Mouse (Mus musculus) heart, embryonic 16.5 days (tissue): ENCODE data around the gene S100a1. TPM values are rescaled to one million over a fixed set of nuclear protein-coding genes. Genes with fewer than 3 reads are reported as not detected.

Source experiments
- ATAC-seq: fragments of 200-750 bp; cut with Nextera tagmentation; replicated peaks from 2 replicates; pipeline ENCODE4 v1.8.0; 2017; ENCODE audit warnings: moderate number of reproducible peaks; ENCODE audit not compliant: insufficient read depth, low FRiP score; ENCODE audit errors: extremely low read depth
- H3K27ac ChIP-seq: fragments of 300-500 bp; sonication (generic); 2 replicates; pipeline ENCODE4 v1.5.1; 2014; ENCODE audit warnings: mild to moderate bottlenecking, low read length, control low read depth, moderate library complexity
- H3K27me3 ChIP-seq: fragments of 300-500 bp; sonication (generic); 2 replicates; pipeline ENCODE4 v1.6.1; 2014; ENCODE audit warnings: low read length, mixed read lengths; ENCODE audit not compliant: control insufficient read depth, insufficient read depth
- H3K36me3 ChIP-seq: fragments of 300-500 bp; sonication (generic); 2 replicates; pipeline ENCODE4 v1.6.1; 2014; ENCODE audit not compliant: control insufficient read depth, insufficient read depth
- H3K4me1 ChIP-seq: fragments of 300-500 bp; sonication (generic); 2 replicates; pipeline ENCODE4 v1.6.1; 2014; ENCODE audit warnings: low read length, mixed read lengths; ENCODE audit not compliant: control insufficient read depth, insufficient read depth
- H3K4me2 ChIP-seq: fragments of 300-500 bp; sonication (generic); 2 replicates; pipeline ENCODE4 v1.6.1; 2014; ENCODE audit warnings: low read depth, mild to moderate bottlenecking, control low read depth, low read length
- H3K4me3 ChIP-seq: fragments of 300-500 bp; sonication (generic); 2 replicates; pipeline ENCODE4 v1.5.1; 2014; ENCODE audit warnings: mild to moderate bottlenecking, control low read depth, low read length
- H3K9ac ChIP-seq: fragments of 300-500 bp; sonication (generic); 2 replicates; pipeline ENCODE4 v1.6.1; 2014; ENCODE audit warnings: low read length, control low read depth
- H3K9me3 ChIP-seq: fragments of 300-500 bp; sonication (generic); replicated peaks from 2 replicates; pipeline ENCODE4 v1.6.1; 2016; ENCODE audit warnings: low read length; ENCODE audit not compliant: control insufficient read depth
- WGBS: fragments of 180-500 bp; shearing (Covaris S2); extraction: QIAGEN DNeasy Blood & Tissue Kit; methylation state at CpG from one replicate; pipeline ENCODE4 v1.1.7; 2014; 5-methylcytosine and 5-hydroxymethylcytosine counted together
- polyA plus RNA-seq: library from polyadenylated mRNA; unstranded; fragments of >200 nt; fragmentation: Nextera tagmentation; extraction: Ambion mirVana; gene quantifications from 2 replicates; pipeline ENCODE4 v1.2.1, GENCODE M21; 2015

Gene S100a1
- polyA plus RNA-seq, 1 experiment from 2014 or later, result 348 TPM

DNA sequence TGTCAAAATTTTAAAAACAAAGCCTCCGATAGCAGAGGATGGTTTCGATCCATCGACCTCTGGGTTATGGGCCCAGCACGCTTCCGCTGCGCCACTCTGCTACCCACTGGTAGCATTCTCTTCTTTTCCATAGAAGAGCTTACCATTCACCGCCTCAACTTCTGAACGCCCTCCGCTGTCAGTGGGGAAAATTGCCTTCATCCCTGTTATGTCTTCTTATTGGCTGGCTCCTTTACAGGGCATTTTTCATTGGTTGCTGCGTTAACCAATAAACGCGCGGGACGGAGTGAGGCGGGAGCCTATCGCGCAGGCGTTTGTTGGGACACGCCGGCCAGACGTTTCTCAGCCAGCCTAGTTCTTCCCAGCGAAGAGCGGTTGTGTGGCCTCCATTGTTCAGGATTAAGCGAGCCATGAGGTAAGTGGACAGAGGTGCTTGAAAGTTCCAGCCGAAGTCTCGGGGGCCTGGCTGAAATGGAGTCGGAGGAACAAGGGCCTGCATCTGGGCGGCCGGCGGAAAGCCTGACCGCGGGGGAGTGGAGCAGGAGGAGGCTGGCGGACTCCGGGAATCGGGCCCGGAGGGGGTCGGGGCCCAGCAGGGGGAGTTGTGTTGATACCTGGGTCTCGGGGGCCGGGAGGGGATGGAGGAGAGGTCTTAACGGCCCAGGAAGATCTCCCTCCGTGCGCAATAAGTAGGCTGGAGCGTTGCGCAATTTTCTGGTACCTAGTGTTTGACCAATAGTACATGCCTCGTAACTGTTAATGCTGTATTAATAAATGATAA lies 38.2 kb downstream of the S100a1 start, which contains the start of gene Ilf2:
Gene Ilf2, plus strand, starts transcription at position 296 of the 781 bp plus-strand sequence.
- WGBS, result under 1% methylated on average over 45 of the region's 45 CpGs
- Histone ChIP-seq H3K9me3 (no peaks in the 10 kb centered on the region), H3K4me2 (peak within 1 kb of the TSS; percentile 66), H3K27ac (peak within 1 kb of the TSS; percentile 93), H3K9ac (peak within 1 kb of the TSS; percentile 91), H3K36me3 (peaks cover 24% of the 10 kb centered on the region), H3K27me3 (no peaks in the 10 kb centered on the region), H3K4me1 (peaks cover 6% of the 10 kb centered on the region), H3K4me3 (peak within 1 kb of the TSS; percentile 76)
- peak; percentile 98 for ATAC-seq

DNA sequence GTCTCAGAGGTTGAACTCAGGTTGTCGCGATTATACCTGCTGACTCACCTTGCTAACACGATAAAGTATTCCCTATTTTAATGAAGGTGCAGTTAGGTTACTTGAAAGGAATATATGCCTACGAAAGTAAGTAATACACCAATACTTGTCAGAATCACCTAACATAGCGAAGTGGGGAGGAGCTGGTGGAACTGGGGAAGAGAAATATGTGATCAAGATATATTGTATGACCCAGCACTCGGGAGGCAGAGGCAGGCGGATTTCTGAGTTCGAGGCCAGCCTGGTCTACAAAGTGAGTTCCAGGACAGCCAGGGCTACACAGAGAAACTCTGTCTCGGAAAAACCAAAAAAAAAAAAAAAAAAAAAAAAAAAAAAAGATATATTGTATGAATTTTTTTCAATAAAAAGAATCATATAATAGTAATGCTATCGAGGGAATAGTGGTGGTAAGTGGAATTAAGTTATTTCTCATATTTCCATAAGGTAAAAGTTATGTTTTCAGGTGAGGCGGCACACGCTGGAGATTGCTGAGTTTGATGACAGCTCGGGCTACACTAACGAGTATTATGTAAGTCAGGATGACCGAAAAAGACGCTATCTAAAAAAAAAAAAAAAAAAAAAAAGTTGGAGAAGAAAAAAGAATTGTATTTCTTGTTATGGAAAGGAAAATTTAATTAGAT lies 38.9 kb downstream of the S100a1 start:
- H3K4me2 ChIP-seq, result peak overlapping the region; percentile 59
- no peak overlapping the region for H3K27ac ChIP-seq
- H3K27me3 ChIP-seq, result no peaks in the 10 kb centered on the region
- no peak for ATAC-seq
- no peaks in the 10 kb centered on the region for H3K9me3 ChIP-seq
- peaks cover 17% of the 10 kb centered on the region for H3K36me3 ChIP-seq
- peaks cover 6% of the 10 kb centered on the region for H3K4me1 ChIP-seq
- H3K9ac ChIP-seq, result no peak overlapping the region
- 39% methylated on average over 15 of the region's 16 CpGs for WGBS
- H3K4me3 ChIP-seq, result peak overlapping the region; percentile 55

DNA sequence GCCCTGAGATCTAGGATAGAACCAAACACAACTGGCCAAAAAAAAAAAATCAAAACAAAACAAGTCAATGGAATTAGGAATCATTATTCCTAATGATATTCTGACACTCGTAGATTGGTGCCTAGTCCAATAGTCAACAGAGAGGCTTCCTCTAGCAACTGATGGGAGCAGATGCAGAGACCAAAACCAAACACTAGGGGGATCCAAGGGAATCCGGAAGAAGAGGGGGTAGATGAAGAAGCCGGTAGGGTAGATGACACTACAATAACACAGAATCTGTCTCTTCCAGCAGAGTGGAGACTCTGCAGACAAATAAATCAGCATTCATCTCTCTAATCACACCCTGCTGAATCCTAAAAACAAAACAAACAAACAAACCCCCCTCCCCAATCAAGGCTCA lies 42.0 kb downstream of the S100a1 start:
- Histone ChIP-seq H3K4me1 (peaks cover 5% of the 10 kb centered on the region), H3K36me3 (no peaks in the 10 kb centered on the region), H3K27ac (no peak overlapping the region), H3K27me3 (no peaks in the 10 kb centered on the region), H3K4me3 (no peak overlapping the region), H3K9me3 (0 out of 2 replicates have a peak, but pooled peaks cover 3% of the 10 kb centered on the region), H3K9ac (no peak overlapping the region), H3K4me2 (no peak overlapping the region)
- no peak for ATAC-seq
- WGBS, result 25% methylated on average over 3 of the region's 3 CpGs

DNA sequence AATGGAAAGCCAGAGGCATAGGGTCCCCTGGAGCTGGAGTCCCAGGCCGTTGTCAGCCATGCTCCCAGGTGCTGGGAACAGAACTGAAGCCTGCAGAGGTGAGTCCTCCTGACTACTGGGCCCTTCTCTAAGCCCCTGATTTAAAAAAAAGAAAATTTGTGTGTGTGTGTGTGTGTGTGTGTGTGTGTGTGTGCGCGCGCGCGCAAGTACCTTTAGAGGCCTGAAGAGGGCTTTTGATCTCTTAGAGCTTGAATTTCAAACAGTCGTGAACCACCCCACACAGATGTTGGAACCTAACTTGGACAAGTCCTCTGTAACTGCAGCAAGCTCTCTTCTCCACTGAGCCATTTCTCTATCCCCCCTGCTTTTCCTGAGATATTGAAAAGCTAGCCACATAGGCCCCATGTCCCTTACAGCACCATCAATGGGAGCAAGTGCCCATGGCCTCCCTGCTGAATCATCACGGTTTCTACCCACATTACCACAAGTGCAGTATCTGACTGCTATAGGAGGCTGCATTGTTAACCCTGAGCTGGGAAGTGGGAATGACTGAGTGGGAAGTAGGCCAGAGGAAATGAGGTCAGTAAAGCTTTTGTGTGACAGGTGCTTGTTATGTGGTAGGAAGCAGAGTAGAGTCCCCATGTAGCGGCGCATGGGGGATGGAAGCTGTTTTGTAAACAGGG lies 46.4 kb downstream of the S100a1 start:
- Histone ChIP-seq H3K9ac (no peak overlapping the region), H3K4me2 (no peak overlapping the region), H3K27me3 (peaks cover 17% of the 10 kb centered on the region), H3K4me3 (no peak overlapping the region), H3K27ac (no peak overlapping the region), H3K4me1 (0 out of 2 replicates have a peak, but pooled peaks cover 3% of the 10 kb centered on the region), H3K36me3 (no peaks in the 10 kb centered on the region), H3K9me3 (0 out of 2 replicates have a peak, but pooled peaks cover 3% of the 10 kb centered on the region)
- 86% methylated on average over 10 of the region's 10 CpGs for WGBS
- ATAC-seq, result no peak

DNA sequence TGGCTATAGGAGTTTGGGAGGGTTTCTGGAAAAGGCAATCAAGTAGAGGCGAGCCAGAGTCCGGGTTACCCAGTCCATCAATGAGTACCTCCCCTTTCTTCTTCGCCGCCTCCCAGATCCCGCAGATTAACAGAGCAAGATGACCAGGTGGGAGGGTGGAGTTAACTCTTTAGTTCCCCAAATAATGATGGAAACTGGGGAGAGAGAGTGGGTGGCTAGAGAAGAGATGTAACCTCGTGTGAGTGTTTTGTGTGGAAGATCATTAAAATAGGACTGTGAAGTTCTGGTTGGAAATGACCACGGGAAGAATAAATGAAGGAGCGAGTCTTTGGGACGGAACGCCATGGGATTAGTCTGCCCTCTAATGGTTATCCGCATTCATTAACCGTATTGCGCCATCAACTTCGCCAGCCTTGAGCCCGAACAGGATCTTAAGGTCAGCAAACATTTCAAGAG lies 47.9 kb downstream of the S100a1 start:
- H3K4me2 ChIP-seq, result peak overlapping the region; percentile 68
- H3K4me3 ChIP-seq, result peak overlapping the region; percentile 63
- 0 out of 2 replicates have a peak, but pooled peaks cover 3% of the 10 kb centered on the region for H3K4me1 ChIP-seq
- H3K9ac ChIP-seq, result peak overlapping the region; percentile 53; the same call in 1 of the 2 replicates
- H3K27ac ChIP-seq, result no peak overlapping the region
- H3K9me3 ChIP-seq, result 0 out of 2 replicates have a peak, but pooled peaks cover 3% of the 10 kb centered on the region
- WGBS, result under 1% methylated on average over 15 of the region's 15 CpGs
- H3K27me3 ChIP-seq, result peaks cover 19% of the 10 kb centered on the region
- ATAC-seq, result peak; percentile 29; the same call in 1 of the 2 replicates
- H3K36me3 ChIP-seq, result no peaks in the 10 kb centered on the region

DNA sequence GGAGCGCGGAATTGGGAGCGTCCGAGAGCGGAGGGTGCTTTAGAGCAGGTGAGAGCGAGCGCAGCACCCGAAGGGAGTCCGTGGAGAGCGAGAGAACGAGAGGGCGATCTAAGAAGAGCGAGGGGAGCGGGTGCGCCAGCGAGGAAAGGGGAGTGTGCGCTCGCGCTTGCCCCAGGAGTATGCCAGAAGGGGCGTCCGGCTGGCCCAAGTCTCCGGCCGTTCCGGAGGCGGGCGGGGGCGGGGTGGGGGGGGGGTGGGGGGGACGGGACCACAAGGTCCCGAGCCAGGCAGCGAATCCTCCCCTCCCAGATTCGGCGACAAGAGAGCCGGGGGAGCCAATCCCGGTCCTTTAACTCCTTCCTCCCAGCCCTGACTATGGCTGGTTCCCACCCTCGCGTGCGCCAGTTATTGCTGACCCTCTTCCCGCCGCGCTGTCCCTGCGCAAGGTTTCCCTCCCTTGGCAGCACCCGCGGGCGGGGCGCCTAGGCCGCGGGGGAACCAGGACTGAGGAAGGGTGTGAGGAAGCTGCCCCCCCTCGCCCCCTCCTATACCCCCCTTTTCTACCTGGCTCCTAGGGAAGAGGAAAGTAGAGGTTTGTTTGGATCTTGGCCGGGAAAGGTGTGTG lies 48.4 kb downstream of the S100a1 start, which contains the start of gene Npr1:
Gene Npr1, minus strand, starts transcription at position 181 of the 625 bp plus-strand sequence.
- Histone ChIP-seq H3K9me3 (0 out of 2 replicates have a peak, but pooled peaks cover 3% of the 10 kb centered on the region), H3K27me3 (peaks cover 19% of the 10 kb centered on the region), H3K27ac (peak within 1 kb of the TSS; percentile 20; the same call in 1 of the 2 replicates), H3K4me1 (0 out of 2 replicates have a peak, but pooled peaks cover 3% of the 10 kb centered on the region), H3K9ac (peak within 1 kb of the TSS; percentile 80), H3K4me3 (peak within 1 kb of the TSS; percentile 63), H3K36me3 (no peaks in the 10 kb centered on the region), H3K4me2 (peak within 1 kb of the TSS; percentile 68)
- WGBS, result under 1% methylated on average over 41 of the region's 49 CpGs
- peak; percentile 31 for ATAC-seq

DNA sequence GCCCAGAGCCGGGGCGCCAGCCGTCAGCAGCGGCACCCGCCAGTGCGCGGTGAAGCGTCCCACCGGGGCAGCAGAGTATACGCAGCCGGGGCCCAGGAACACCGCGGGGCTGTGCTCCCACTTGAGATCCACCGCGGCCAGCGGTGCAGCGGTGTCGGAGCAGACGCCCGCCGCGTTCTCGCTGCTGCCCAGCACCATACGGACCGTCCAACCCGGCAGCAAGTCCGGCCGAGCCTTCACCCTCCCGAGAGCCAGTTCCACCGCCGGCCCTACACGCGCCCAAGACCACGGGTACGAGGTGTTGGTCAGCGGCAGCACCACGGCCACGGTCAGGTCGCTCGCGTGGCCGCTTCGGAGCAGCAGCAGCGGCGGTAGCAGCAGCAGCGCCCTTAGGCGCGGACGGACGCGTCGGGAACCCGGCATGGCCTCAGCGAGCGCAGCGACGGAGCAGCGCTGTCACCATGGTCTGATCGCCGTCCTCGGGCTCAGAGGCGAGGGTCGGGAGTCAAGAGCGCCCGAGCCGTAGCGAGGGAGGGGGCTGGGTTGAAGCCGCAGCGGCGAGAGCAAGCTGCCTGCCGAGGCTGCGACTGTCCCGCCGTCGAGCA lies 49.0 kb downstream of the S100a1 start:
- peak overlapping the region; percentile 63 for H3K4me3 ChIP-seq
- peak overlapping the region; percentile 20; the same call in 1 of the 2 replicates for H3K27ac ChIP-seq

More for the DNA sequence above, 49.0 kb downstream of the S100a1 start:
- peak overlapping the region; percentile 68 for H3K4me2 ChIP-seq
- 1% methylated on average over 75 of the region's 75 CpGs for WGBS
- H3K9me3 ChIP-seq, result 0 out of 2 replicates have a peak, but pooled peaks cover 3% of the 10 kb centered on the region
- no peaks in the 10 kb centered on the region for H3K36me3 ChIP-seq
- H3K27me3 ChIP-seq, result peaks cover 19% of the 10 kb centered on the region
- H3K4me1 ChIP-seq, result 0 out of 2 replicates have a peak, but pooled peaks cover 3% of the 10 kb centered on the region
- H3K9ac ChIP-seq, result peak overlapping the region; percentile 80
- peak; percentile 24; the same call in 1 of the 2 replicates for ATAC-seq
